Mouse (Mus musculus) E14TG2a.4 (cell line): ENCODE measurements around the gene Dnph1.

Source experiments
- H3K27me3 ChIP-seq: 2 replicates; pipeline ENCODE4 v1.6.1; 2014; ENCODE audit warnings: low read length, control low read depth; ENCODE audit not compliant: insufficient read depth
- H3K36me3 ChIP-seq: 2 replicates; pipeline ENCODE4 v1.6.1; 2014; ENCODE audit warnings: low read length, control low read depth; ENCODE audit not compliant: insufficient read depth
- H3K4me1 ChIP-seq: replicated peaks from 2 replicates; pipeline ENCODE4 v1.6.1; 2014; ENCODE audit warnings: low read depth, low read length, control low read depth
- H3K4me3 ChIP-seq: replicated peaks from 2 replicates; pipeline ENCODE4 v1.5.1; 2014; ENCODE audit warnings: mild to moderate bottlenecking, low read length
- H3K9me3 ChIP-seq: 2 replicates; pipeline ENCODE4 v1.6.1; 2014; ENCODE audit warnings: low read length, control low read depth
- CTCF ChIP-seq: conservative IDR thresholded peaks from 2 replicates; pipeline ENCODE4 v1.5.1; 2014; ENCODE audit warnings: low read length
- NANOG ChIP-seq: IDR thresholded peaks from 2 replicates; pipeline ENCODE4 v1.6.1; 2014; ENCODE audit warnings: borderline replicate concordance, low read length, mixed read lengths
- POU5F1 ChIP-seq: IDR thresholded peaks from 2 replicates; pipeline ENCODE4 v1.6.1; 2014; ENCODE audit warnings: low read length, borderline replicate concordance

Gene Dnph1

GRCm38 (mm10) chr17:46519971-46520370 is 23.5 kb downstream of the Dnph1 start:
- no peaks in the 10 kb centered on the region for H3K9me3 ChIP-seq
- H3K36me3 ChIP-seq, result no peaks in the 10 kb centered on the region
- H3K4me1 ChIP-seq, result peaks cover 32% of the 10 kb centered on the region
- TF ChIP-seq NANOG (no peak), POU5F1 (no peak), CTCF (no peak)
- H3K4me3 ChIP-seq, result peak overlapping the region; percentile 67
- peaks cover 59% of the 10 kb centered on the region for H3K27me3 ChIP-seq

- peaks cover 32% of the 10 kb centered on the region for H3K4me1 ChIP-seq
- peak overlapping the region; percentile 67 for H3K4me3 ChIP-seq
- no peak for TF ChIP-seq CTCF
- TF ChIP-seq NANOG, result no peak
- TF ChIP-seq POU5F1, result no peak
- H3K27me3 ChIP-seq, result peaks cover 63% of the 10 kb centered on the region
- no peaks in the 10 kb centered on the region for H3K36me3 ChIP-seq
- H3K9me3 ChIP-seq, result no peaks in the 10 kb centered on the region
These were observed 24.0 kb downstream of the Dnph1 start for GRCm38 (mm10) chr17:46520385-46520979.

DNA sequence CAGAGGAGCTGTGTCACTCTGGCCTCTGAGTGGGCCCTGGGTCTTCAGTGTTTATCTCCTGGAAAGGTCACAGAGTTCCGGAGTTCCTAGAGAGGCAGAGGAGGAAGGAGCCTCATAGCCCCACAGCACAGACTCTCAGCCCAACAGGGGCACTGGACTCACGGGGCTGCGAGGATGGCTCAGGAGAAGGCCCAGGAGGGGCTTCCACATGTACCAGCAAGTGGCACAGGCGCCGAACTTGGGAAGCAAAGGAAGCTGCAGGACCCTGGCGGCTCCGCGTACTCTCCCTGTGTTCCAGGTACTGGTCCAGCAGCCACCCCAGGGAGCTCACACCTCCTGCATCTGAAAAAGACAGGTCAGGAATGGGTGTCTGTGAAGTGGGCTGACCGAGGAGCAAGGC is 24.7 kb downstream of the Dnph1 start:
- peaks cover 64% of the 10 kb centered on the region for H3K27me3 ChIP-seq
- TF ChIP-seq CTCF (no peak), NANOG (no peak), POU5F1 (no peak)
- H3K36me3 ChIP-seq, result no peaks in the 10 kb centered on the region
- peak overlapping the region; percentile 67 for H3K4me3 ChIP-seq
- no peaks in the 10 kb centered on the region for H3K9me3 ChIP-seq
- H3K4me1 ChIP-seq, result peaks cover 37% of the 10 kb centered on the region

DNA sequence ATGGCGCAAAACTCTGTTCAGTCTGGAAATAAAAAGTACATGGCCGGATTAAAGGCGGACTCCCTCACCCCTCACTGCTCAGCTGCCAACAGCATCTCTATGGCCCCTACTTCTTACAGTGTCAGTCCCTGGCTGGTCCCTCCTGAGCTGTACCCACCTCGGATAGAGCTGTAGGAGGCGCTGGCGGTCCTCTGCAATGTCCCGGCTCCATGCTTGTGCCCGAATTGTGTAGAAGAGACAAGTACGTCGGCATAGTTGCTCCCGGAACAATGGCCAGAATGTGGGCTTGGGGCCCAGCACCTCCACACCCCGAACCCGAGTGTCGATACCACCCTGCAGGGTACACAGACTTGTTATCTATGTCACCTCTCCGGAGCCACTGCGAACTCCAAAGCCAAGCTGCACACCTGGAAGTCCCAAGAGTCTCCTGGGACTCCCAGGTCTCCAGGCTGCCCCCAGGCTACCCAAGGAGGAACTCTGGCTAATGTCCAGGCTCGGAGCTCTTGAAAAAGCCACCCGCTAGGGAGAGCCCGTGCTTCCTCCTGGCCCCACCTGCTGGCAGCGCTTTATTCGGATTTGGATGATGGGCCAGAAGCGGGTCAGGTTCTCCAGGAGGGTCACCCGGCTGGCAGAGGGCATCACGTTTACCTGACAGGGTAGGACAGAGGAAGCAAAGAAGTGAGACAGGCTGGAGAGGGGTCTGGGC is 25.6 kb downstream of the Dnph1 start:
- Histone ChIP-seq H3K36me3 (no peaks in the 10 kb centered on the region), H3K4me1 (peaks cover 41% of the 10 kb centered on the region), H3K9me3 (no peaks in the 10 kb centered on the region), H3K4me3 (peak overlapping the region; percentile 67), H3K27me3 (peaks cover 69% of the 10 kb centered on the region)
- TF ChIP-seq CTCF, result peak; percentile 44
- TF ChIP-seq NANOG, result no peak
- TF ChIP-seq POU5F1, result no peak

DNA sequence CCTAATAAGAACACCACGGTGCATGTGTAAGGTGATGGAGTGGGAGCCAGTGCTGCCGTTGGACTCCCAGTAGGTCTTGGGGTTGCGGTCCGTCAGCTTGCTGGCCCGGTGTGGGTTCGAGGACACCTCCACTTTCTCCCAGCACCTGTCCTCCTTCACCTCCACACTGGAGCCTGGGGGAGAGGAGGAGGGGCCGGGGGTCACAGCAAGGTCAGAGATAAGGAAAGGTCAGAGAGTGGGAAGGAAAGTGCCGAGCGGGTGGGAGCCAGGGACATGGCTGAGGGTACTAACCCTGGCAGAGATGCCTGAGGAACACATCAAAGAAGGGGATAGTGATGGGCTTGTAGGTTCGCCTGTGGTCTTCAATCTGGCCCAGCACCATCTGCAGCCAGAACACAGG is 28.6 kb downstream of the Dnph1 start:
- Histone ChIP-seq H3K9me3 (no peaks in the 10 kb centered on the region), H3K4me3 (no peak overlapping the region), H3K36me3 (no peaks in the 10 kb centered on the region), H3K4me1 (peaks cover 37% of the 10 kb centered on the region), H3K27me3 (peaks cover 68% of the 10 kb centered on the region)
- TF ChIP-seq POU5F1, result no peak
- TF ChIP-seq NANOG, result no peak
- TF ChIP-seq CTCF, result no peak

GRCm38 (mm10) chr17:46525579-46526307 is 29.2 kb downstream of the Dnph1 start:
- Histone ChIP-seq H3K27me3 (peaks cover 61% of the 10 kb centered on the region), H3K36me3 (no peaks in the 10 kb centered on the region), H3K4me1 (peaks cover 30% of the 10 kb centered on the region), H3K4me3 (peak overlapping the region; percentile 35; the same call in 1 of the 2 replicates), H3K9me3 (no peaks in the 10 kb centered on the region)
- TF ChIP-seq POU5F1, result no peak
- peak; percentile 95 for TF ChIP-seq CTCF

GRCm38 (mm10) chr17:46543661-46544060 is 47.1 kb downstream of the Dnph1 start:
- Histone ChIP-seq H3K36me3 (peaks cover 5% of the 10 kb centered on the region), H3K4me1 (peaks cover 56% of the 10 kb centered on the region), H3K4me3 (peak overlapping the region; percentile 71), H3K27me3 (peaks cover 76% of the 10 kb centered on the region), H3K9me3 (no peaks in the 10 kb centered on the region)
- TF ChIP-seq NANOG (no peak), CTCF (no peak), POU5F1 (no peak)

- TF ChIP-seq CTCF (no peak), POU5F1 (no peak), NANOG (no peak)
- H3K4me1 ChIP-seq, result peaks cover 53% of the 10 kb centered on the region
These were observed 49.5 kb downstream of the Dnph1 start, which contains the start of gene Cul9 for GRCm38 (mm10) chr17:46545813-46546564. Gene Cul9, minus strand, starts transcription at chr17:46546388.

More at GRCm38 (mm10) chr17:46545813-46546564, 49.5 kb downstream of the Dnph1 start, which contains the start of gene Cul9:
- H3K4me3 ChIP-seq, result peak within 1 kb of the TSS; percentile 76
- H3K9me3 ChIP-seq, result no peaks in the 10 kb centered on the region
- H3K36me3 ChIP-seq, result peaks cover 28% of the 10 kb centered on the region
- peaks cover 54% of the 10 kb centered on the region for H3K27me3 ChIP-seq
